Mouse (Mus musculus) ES-CJ7 (cell line): Measurements from ENCODE around the gene Wasf1.
A peak's percentile ranks its signal among the peaks of the same experiment; 100 is the strongest.

Source experiments
- DNase-seq: peaks from one replicate; pipeline ENCODE4 v3.0.0; 2011; ENCODE audit warnings: low read depth, low spot score

Gene Wasf1

GRCm38 (mm10) chr10:40882831-40883643 is at the start of gene Wasf1, which contains the start of gene Cdc40:
Gene Wasf1, plus strand, starts transcription at chr10:40883475.
Gene Cdc40, minus strand, starts transcription at chr10:40883311.
- DNase-seq: peak; percentile 98

GRCm38 (mm10) chr10:40840086-40840485 is 43.2 kb upstream of the Wasf1 start:
- peak; percentile 68 for DNase-seq

- no peak for DNase-seq
These were observed 39.4 kb upstream of the Wasf1 start for GRCm38 (mm10) chr10:40843841-40844240.

GRCm38 (mm10) chr10:40844546-40844945 is 38.7 kb upstream of the Wasf1 start:
- DNase-seq: no peak

- DNase-seq: peak; percentile 5
These were observed 37.6 kb upstream of the Wasf1 start for GRCm38 (mm10) chr10:40845626-40846025.

- no peak for DNase-seq
These were observed 36.0 kb upstream of the Wasf1 start for GRCm38 (mm10) chr10:40847176-40847874.

- no peak for DNase-seq
These were observed 32.6 kb upstream of the Wasf1 start for GRCm38 (mm10) chr10:40850644-40851043.

- no peak for DNase-seq
These were observed 32.1 kb upstream of the Wasf1 start for GRCm38 (mm10) chr10:40851138-40851537.

- no peak for DNase-seq
These were observed 27.7 kb upstream of the Wasf1 start for GRCm38 (mm10) chr10:40855616-40856015.

GRCm38 (mm10) chr10:40856703-40857102 is 26.6 kb upstream of the Wasf1 start:
- DNase-seq: no peak

- DNase-seq: no peak
These were observed 25.7 kb upstream of the Wasf1 start for GRCm38 (mm10) chr10:40857599-40857998.

GRCm38 (mm10) chr10:40868081-40868480 is 15.2 kb upstream of the Wasf1 start:
- DNase-seq: no peak

- DNase-seq: no peak
These were observed 12.0 kb upstream of the Wasf1 start for GRCm38 (mm10) chr10:40871301-40871700.

- no peak for DNase-seq
These were observed 11.2 kb upstream of the Wasf1 start for GRCm38 (mm10) chr10:40872052-40872451.

GRCm38 (mm10) chr10:40878246-40878645 is 5.0 kb upstream of the Wasf1 start:
- no peak for DNase-seq

GRCm38 (mm10) chr10:40879969-40880368 is 3.3 kb upstream of the Wasf1 start:
- no peak for DNase-seq

- DNase-seq: no peak
These were observed 2.0 kb upstream of the Wasf1 start for GRCm38 (mm10) chr10:40881236-40881635.

- no peak for DNase-seq
These were observed 942 bp upstream of the Wasf1 start for GRCm38 (mm10) chr10:40882333-40882732.

GRCm38 (mm10) chr10:40883644-40884278 is 486 bp downstream of the Wasf1 start:
- peak; percentile 12 for DNase-seq

- peak; percentile 44 for DNase-seq
These were observed 1.1 kb downstream of the Wasf1 start for GRCm38 (mm10) chr10:40884279-40884806.

GRCm38 (mm10) chr10:40885432-40885831 is 2.2 kb downstream of the Wasf1 start:
- DNase-seq: no peak

- no peak for DNase-seq
These were observed 4.0 kb downstream of the Wasf1 start for GRCm38 (mm10) chr10:40887316-40887715.
